Mouse (Mus musculus): Measurements from ENCODE around the gene Wbp11.
A peak's percentile ranks its signal among the peaks of the same experiment; 100 is the strongest.

Gene Wbp11

GRCm38 (mm10) chr6:136827881-136828561, at the start of gene Wbp11:
TSS of gene Wbp11 (minus strand) at chr6:136828233.
- DNase-seq (ENCODE audit: low read depth, low spot score) = peak; percentile 97

DNA sequence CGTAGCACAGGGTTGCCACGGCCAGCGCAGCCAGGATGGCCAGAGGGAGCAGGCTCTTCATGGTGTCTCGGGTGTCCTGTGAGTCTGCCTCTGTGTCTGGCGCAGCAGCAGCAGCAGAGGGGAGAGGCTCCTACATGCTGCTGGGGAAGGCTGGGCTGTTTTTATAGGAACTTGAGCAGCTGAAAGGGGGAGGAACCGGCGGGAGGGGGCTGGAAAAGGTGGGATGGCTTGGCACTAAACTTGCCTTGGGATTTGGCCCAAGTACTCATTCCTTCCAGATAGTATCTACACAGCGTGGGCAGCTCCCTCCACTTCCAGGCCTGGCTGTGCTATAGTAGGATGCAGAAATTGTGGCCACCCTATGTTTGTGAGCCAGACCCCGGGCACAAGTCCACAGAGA, 47.6 kb upstream of the Wbp11 start, which contains the start of gene Mgp:
Mgp (minus strand) TSS at position 154 of the 400 bp plus-strand sequence.
- DNase-seq (ENCODE audit: low read depth, low spot score) = no peak

DNA sequence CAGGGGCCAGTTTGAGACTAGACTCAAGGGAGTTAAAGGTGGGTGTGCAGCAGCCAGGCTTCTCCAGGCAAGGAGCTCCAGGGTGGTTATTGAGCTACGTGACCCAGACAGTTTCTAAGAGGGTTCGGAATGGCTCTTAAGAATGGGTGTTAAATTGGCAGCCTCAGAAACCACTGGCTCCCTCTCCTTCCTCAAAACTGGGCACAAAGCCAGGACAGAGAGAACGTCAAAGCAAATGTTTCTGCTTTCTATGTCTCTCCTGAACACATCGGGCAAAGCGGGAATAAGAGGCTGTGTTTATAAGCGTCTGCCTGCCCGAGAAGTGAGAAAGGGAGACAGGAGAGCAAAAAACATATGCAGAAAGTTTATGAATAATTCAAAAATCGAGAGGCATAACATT, 46.6 kb upstream of the Wbp11 start:
- no peak for DNase-seq (ENCODE audit: low read depth, low spot score)

GRCm38 (mm10) chr6:136868921-136869320, 40.9 kb upstream of the Wbp11 start:
- no peak for DNase-seq (ENCODE audit: low read depth, low spot score)

- DNase-seq (ENCODE audit: low read depth, low spot score) = no peak
These were observed 38.1 kb upstream of the Wbp11 start for GRCm38 (mm10) chr6:136866150-136866549.

- no peak for DNase-seq (ENCODE audit: low read depth, low spot score)
These were observed 37.3 kb upstream of the Wbp11 start for GRCm38 (mm10) chr6:136865360-136865759.

- peak; percentile 59 for DNase-seq (ENCODE audit: low read depth, low spot score)
These were observed 33.0 kb upstream of the Wbp11 start for GRCm38 (mm10) chr6:136861020-136861419.

DNA sequence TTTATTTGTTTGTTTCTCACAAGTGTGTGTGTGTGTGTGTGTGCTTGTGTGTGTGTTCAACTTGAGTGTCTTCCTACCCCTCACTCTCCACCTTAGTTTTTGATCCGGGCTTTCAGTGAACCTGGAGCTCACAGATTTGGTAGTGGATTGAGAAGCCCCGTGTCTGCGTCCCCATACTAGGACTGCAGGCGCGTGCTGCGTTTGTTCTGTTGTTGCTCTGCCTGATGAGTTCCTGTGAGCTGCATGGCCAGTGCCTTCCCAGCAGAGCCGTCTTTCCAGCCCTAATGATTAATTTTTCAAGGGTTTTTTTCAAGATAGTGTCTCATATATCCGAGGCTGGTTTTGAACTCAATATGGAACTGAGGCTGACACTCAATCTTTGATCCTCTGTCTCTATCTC, 30.4 kb upstream of the Wbp11 start:
- DNase-seq (ENCODE audit: low read depth, low spot score) = no peak

GRCm38 (mm10) chr6:136857873-136858260, 29.8 kb upstream of the Wbp11 start:
- no peak for DNase-seq (ENCODE audit: low read depth, low spot score)

- no peak for DNase-seq (ENCODE audit: low read depth, low spot score)
These were observed 29.3 kb upstream of the Wbp11 start, which contains the start of gene Art4 for GRCm38 (mm10) chr6:136857186-136857872. TSS of gene Art4 (minus strand) at chr6:136857733.

- no peak for DNase-seq (ENCODE audit: low read depth, low spot score)
These were observed 28.1 kb upstream of the Wbp11 start for GRCm38 (mm10) chr6:136856071-136856636.

DNA sequence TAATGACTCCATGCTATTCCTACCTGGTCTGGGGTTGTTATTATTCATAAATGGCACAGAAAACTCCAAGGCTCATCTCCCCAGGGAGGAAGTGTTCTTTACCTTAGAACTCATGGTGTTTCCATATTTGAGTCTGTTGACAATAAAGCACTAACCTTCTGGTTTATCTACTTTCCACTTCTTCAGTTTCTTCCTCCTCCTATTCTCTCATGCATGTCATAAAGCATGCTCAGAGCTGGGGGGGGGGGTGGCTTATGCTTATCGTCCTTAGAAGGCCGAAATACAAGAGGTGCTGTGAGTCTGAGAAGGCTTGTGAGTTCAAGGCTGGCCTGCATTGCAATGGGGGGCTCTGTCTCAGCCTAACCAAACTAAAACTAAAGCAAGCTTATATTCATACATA, 27.1 kb upstream of the Wbp11 start:
- DNase-seq (ENCODE audit: low read depth, low spot score) = no peak

DNA sequence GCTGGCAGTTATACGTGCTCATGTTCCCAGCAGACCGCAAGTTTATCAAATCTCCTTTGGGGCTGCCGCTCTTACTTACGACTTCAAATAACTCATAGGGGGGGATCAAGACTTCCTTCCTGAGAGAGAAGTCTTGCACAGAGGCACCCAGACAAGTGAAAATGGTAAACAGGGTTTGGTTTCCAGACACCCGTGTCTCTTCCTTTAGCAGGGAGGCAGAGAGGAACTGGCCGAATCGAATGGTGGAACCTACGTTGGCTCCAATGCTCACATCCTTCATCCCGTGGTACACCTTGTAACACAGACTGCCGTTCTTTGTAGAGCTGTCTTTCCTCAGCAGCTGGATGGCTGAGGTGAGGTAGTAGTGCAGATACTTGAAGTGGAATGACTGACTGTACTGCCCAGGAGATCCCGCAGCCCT, 26.3 kb upstream of the Wbp11 start:
- no peak for DNase-seq (ENCODE audit: low read depth, low spot score)

DNA sequence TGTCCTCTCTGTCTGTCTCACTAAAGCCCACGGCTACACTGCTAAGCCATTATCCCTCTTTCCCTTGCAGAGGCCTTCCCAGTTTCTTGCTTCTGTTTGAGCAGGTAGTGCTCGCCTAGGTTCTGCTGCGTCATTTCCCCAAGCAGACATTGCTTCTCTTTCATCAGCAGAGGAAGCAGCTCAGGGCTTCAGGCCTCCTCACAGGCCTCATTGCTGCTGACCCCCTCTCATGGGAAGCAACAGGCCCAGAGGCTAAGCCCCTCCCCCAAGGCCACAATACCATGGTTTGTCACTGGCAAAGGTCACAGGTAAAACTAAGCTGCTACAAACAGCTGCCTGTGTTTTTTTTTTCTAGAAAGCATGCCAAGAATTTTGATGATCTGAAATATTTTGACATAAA, 24.7 kb upstream of the Wbp11 start:
- peak; percentile 34 for DNase-seq (ENCODE audit: low read depth, low spot score)

DNA sequence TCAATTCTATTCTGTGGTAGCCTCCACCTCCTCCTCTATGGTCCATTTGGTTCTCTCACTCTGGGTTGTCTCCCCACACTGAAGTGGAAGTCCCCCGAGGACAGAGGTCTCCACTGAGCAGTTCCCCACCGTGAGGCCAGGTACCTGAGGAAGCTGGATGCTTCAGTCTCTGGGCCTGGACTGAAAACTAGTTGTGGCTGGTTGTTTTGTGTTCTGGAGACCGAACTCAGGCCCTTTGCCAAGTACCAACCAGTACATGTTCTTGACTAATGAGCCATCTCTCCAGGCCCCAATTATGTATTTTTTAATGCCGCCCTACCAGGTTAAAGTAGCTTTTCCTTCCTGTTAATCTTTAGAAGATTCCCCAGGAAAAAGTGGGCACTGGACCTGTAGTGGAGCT, 24.3 kb upstream of the Wbp11 start:
- DNase-seq (ENCODE audit: low read depth, low spot score) = no peak

- DNase-seq (ENCODE audit: low read depth, low spot score) = no peak
These were observed 22.2 kb upstream of the Wbp11 start for GRCm38 (mm10) chr6:136850267-136850666.

DNA sequence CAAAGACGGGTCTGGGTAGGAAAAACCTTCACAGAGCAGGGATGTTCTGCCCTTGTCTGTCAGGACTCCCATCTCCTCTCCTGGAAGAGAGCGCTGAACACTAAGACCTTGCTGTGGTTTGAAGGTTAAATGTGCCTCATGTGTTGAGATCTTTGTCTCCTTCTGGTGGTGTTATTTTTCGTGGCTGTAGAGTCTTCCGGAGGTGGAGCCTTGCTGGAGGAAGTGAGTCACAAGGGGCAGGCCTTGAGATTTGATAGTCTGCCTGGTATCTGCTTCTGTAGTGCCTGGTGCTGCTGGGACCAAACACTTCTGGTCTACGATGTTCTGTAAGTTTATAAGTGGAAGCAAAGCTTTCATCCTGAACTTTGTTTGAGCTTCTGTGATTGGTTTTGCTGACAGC, 20.9 kb upstream of the Wbp11 start:
- no peak for DNase-seq (ENCODE audit: low read depth, low spot score)

- no peak for DNase-seq (ENCODE audit: low read depth, low spot score)
These were observed 20.4 kb upstream of the Wbp11 start for GRCm38 (mm10) chr6:136848399-136848798.

DNA sequence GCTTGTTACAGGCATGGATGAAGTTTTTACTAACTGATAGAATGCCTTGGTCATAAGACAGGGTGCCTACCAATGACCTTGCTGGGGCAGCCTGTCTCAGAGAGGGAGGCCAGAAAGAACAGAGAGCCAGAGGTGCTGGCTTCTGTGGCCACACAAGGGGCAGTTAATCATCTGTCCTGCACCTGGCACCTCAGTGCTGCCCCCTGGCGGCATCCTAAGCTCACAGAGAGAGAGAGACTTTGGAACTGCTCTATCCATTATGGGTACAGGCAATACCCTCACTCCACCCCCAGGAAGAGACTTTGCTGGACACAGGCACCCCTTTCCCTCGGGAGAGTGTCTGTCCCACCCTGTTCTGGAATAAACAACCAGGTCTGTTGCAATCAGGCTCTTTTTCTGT, 19.8 kb upstream of the Wbp11 start:
- DNase-seq (ENCODE audit: low read depth, low spot score) = no peak

DNA sequence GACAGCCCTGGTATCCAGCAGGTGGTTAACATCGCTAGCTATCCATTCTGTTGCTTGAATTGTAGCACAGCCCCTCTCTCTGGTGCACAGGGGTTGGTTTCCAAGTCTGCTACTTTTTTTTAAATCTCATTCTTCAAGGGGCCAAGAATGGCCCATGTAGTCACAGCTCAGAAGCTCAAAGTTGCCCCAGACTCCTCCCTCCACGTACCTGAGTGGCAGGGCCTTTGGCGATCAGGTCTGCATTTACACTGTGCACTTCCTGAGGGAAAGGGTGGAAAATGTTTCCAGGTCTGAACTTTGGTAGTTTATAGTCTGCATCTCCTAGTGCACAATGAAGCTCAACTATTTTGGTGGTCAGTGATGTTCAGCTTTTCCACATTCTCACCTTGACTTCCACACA, 19.2 kb upstream of the Wbp11 start:
- no peak for DNase-seq (ENCODE audit: low read depth, low spot score)

GRCm38 (mm10) chr6:136845706-136846480, 17.9 kb upstream of the Wbp11 start:
- DNase-seq (ENCODE audit: low read depth, low spot score) = no peak

DNA sequence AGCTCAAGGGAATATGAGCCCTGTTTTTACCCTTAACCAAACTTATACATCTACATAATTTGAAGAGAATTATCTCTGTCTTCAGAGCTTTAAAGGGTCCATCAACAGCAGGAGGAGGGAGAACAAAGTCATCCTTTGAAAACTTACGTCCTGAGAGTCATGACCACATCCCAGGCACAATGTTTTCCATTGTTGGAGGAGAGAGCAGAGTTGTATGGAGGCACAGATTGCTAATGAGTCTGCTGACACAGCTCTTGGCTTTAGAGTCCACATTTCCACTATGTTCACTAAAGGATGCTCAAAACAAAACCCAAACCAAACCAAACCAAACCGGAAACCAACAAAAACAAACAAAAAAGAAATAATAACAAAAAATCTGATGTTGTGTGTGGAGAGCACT, 16.9 kb upstream of the Wbp11 start:
- DNase-seq (ENCODE audit: low read depth, low spot score) = no peak
